Mouse (Mus musculus) neural tube, embryonic 11.5 days (tissue): ENCODE measurements around the gene Lrwd1. TPM values are rescaled to one million over a fixed set of nuclear protein-coding genes. Genes with fewer than 3 reads are reported as not detected.

ENCODE experiments used
- ATAC-seq: fragments of 200-750 bp; cut with Nextera tagmentation; 2 replicates; pipeline ENCODE4 v1.8.0; 2017; ENCODE audit warnings: moderate number of reproducible peaks, mild to moderate bottlenecking, moderate TSS enrichment, moderate library complexity; ENCODE audit not compliant: insufficient read depth, low FRiP score, low TSS enrichment
- DNase-seq: peaks from one replicate; pipeline ENCODE4 v3.0.0-alpha.2; 2015; ENCODE audit warnings: low spot score
- H3K27ac ChIP-seq: fragments of 300-500 bp; sonication (generic); 2 replicates; pipeline ENCODE4 v1.5.1; 2014; ENCODE audit warnings: low read depth, mild to moderate bottlenecking, low read length
- H3K27me3 ChIP-seq: fragments of 300-500 bp; sonication (generic); 2 replicates; pipeline ENCODE4 v1.6.1; 2014; ENCODE audit warnings: mild to moderate bottlenecking, low read length, mixed read lengths; ENCODE audit not compliant: control insufficient read depth, insufficient read depth
- H3K36me3 ChIP-seq: fragments of 300-500 bp; sonication (generic); 2 replicates; pipeline ENCODE4 v1.6.1; 2014; ENCODE audit warnings: mild to moderate bottlenecking, low read length, moderate library complexity, mixed read lengths; ENCODE audit not compliant: control insufficient read depth, insufficient read depth
- H3K4me1 ChIP-seq: fragments of 300-500 bp; sonication (generic); 2 replicates; pipeline ENCODE4 v1.6.1; 2014; ENCODE audit warnings: low read length, mixed read lengths; ENCODE audit not compliant: control insufficient read depth, insufficient read depth
- H3K4me2 ChIP-seq: fragments of 300-500 bp; sonication (generic); 2 replicates; pipeline ENCODE4 v1.6.1; 2014; ENCODE audit warnings: low read depth, mild to moderate bottlenecking, moderate library complexity
- H3K4me3 ChIP-seq: fragments of 300-500 bp; sonication (generic); 2 replicates; pipeline ENCODE4 v1.5.1; 2014; ENCODE audit warnings: low read depth, low read length
- H3K9ac ChIP-seq: fragments of 300-500 bp; sonication (generic); 2 replicates; pipeline ENCODE4 v1.6.1; 2014; ENCODE audit warnings: mild to moderate bottlenecking, low read length
- H3K9me3 ChIP-seq: fragments of 300-500 bp; sonication (generic); 2 replicates; pipeline ENCODE4 v1.6.1; 2016; ENCODE audit warnings: low read length; ENCODE audit not compliant: control insufficient read depth
- WGBS: fragments of 180-500 bp; shearing (Covaris S2); extraction: QIAGEN DNeasy Blood & Tissue Kit; methylation state at CpG from one replicate; pipeline ENCODE4 v1.1.7; 2014; 5-methylcytosine and 5-hydroxymethylcytosine counted together
- polyA plus RNA-seq: library from polyadenylated mRNA; unstranded; fragments of >200 nt; fragmentation: Nextera tagmentation; extraction: Ambion mirVana; gene quantifications from 2 replicates; pipeline ENCODE4 v1.2.1, GENCODE M21; 2014

The Lrwd1 gene
- polyA plus RNA-seq, 1 experiment from 2014 or later, result 45.3 TPM

DNA sequence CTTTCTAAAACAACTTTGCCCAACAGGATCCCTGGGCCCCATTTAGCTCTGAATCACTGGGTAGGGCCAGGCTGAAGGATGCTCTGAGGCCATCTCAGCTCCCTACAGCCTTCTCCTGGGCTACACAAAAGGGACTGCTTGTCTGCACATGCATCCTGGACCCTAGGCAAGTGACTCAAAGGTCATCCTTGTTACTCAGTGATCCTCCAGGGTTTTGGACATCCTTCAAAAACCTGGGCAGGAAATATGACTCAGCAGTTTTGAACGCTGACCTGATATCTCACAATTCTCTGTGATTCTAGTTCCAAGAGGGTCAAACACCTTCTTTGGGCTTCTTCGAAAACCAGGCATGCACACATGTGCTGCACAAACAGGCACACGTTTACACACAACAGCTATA, 26.8 kb downstream of the Lrwd1 start:
- Histone ChIP-seq H3K27me3 (no peaks in the 10 kb centered on the region), H3K4me1 (no peaks in the 10 kb centered on the region), H3K27ac (no peak overlapping the region), H3K9ac (no peak overlapping the region), H3K9me3 (no peaks in the 10 kb centered on the region), H3K4me3 (no peak overlapping the region), H3K4me2 (no peak overlapping the region), H3K36me3 (no peaks in the 10 kb centered on the region)
- WGBS, result 93% methylated on average over 3 of the region's 3 CpGs
- DNase-seq (no peak), ATAC-seq (no peak)

GRCm38 (mm10) chr5:136108486-136108885, 27.4 kb downstream of the Lrwd1 start:
- ATAC-seq (no peak), DNase-seq (no peak)
- Histone ChIP-seq H3K9ac (no peak overlapping the region), H3K4me3 (no peak overlapping the region), H3K4me2 (no peak overlapping the region), H3K27ac (no peak overlapping the region), H3K27me3 (no peaks in the 10 kb centered on the region), H3K9me3 (no peaks in the 10 kb centered on the region), H3K36me3 (no peaks in the 10 kb centered on the region), H3K4me1 (no peaks in the 10 kb centered on the region)
- WGBS, result 60% methylated on average over 2 of the region's 2 CpGs

- H3K9ac ChIP-seq, result no peak overlapping the region
- no peak overlapping the region for H3K4me2 ChIP-seq
- H3K9me3 ChIP-seq, result no peaks in the 10 kb centered on the region
- peaks cover 3% of the 10 kb centered on the region; the same call in 1 of the 2 replicates for H3K4me1 ChIP-seq
- H3K27ac ChIP-seq, result no peak overlapping the region
- H3K27me3 ChIP-seq, result peaks cover 2% of the 10 kb centered on the region; the same call in 1 of the 2 replicates
- H3K36me3 ChIP-seq, result no peaks in the 10 kb centered on the region
- no peak for ATAC-seq
- 91% methylated on average over 5 of the region's 5 CpGs for WGBS
- peak; percentile 20 for DNase-seq
- H3K4me3 ChIP-seq, result no peak overlapping the region
These were observed 31.4 kb downstream of the Lrwd1 start for GRCm38 (mm10) chr5:136104511-136104910.

GRCm38 (mm10) chr5:136102099-136102820, 33.6 kb downstream of the Lrwd1 start:
- Histone ChIP-seq H3K4me1 (peaks cover 3% of the 10 kb centered on the region; the same call in 1 of the 2 replicates), H3K4me3 (peak overlapping the region; percentile 21; the same call in 1 of the 2 replicates), H3K36me3 (no peaks in the 10 kb centered on the region), H3K27me3 (peaks cover 2% of the 10 kb centered on the region; the same call in 1 of the 2 replicates), H3K4me2 (peak overlapping the region; percentile 56), H3K9ac (peak overlapping the region; percentile 39; the same call in 1 of the 2 replicates), H3K27ac (no peak overlapping the region), H3K9me3 (no peaks in the 10 kb centered on the region)
- peak; percentile 83 for DNase-seq
- 6% methylated on average over 41 of the region's 41 CpGs for WGBS
- peak; percentile 80 for ATAC-seq

GRCm38 (mm10) chr5:136098536-136098935, 37.3 kb downstream of the Lrwd1 start:
- no peak overlapping the region for H3K27ac ChIP-seq
- peaks cover 3% of the 10 kb centered on the region; the same call in 1 of the 2 replicates for H3K4me1 ChIP-seq
- H3K4me2 ChIP-seq, result no peak overlapping the region
- no peak overlapping the region for H3K9ac ChIP-seq
- DNase-seq (no peak), ATAC-seq (no peak)
- no peak overlapping the region for H3K4me3 ChIP-seq
- peaks cover 2% of the 10 kb centered on the region; the same call in 1 of the 2 replicates for H3K27me3 ChIP-seq
- WGBS, result 86% methylated on average over 10 of the region's 10 CpGs
- no peaks in the 10 kb centered on the region for H3K36me3 ChIP-seq
- no peaks in the 10 kb centered on the region for H3K9me3 ChIP-seq

- no peak for DNase-seq
- no peak overlapping the region for H3K4me2 ChIP-seq
- no peak overlapping the region for H3K9ac ChIP-seq
- no peak for ATAC-seq
- H3K27me3 ChIP-seq, result no peaks in the 10 kb centered on the region
- 69% methylated on average over 7 of the region's 7 CpGs for WGBS
- H3K4me1 ChIP-seq, result no peaks in the 10 kb centered on the region
- H3K36me3 ChIP-seq, result no peaks in the 10 kb centered on the region
- no peak overlapping the region for H3K27ac ChIP-seq
- H3K9me3 ChIP-seq, result no peaks in the 10 kb centered on the region
- no peak overlapping the region for H3K4me3 ChIP-seq
These were observed 40.8 kb downstream of the Lrwd1 start for GRCm38 (mm10) chr5:136095089-136095488.

DNA sequence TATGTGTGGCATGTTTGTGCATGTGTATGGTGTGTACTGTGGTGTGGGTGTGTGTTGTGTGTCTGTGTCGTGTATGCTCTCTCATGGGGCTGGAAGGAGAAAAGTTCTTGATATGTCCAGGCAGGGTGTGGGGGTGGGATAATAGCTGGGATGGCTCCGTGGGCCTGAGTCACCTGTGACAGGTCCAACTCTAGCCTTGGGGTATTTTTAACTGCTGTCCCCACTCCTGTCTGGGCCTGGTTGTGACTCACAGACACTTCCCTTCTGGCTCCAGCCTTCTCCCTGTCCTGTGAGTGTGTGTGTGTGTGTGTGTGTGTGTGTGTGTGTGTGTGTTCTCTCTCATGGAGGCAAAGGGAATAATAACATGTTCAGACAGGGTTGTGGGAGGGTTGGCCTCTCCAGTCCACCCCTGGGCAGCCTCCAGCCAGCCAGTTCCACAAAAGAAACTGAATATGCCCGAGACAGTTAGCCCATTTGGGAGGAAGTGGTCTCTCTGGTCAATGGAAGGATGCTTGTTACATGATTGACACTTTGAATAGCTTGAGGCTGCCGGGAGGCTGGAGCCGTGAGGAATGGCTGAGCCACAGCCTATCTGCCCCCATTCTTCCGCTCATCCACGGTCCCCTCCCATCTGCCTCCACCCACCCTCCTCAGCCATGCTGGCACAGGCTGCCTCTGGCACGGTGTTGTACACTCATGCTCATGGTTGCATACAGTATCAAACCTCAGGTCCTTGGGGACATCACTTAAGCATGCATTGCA, 41.4 kb downstream of the Lrwd1 start:
- no peak for ATAC-seq
- no peak for DNase-seq
- Histone ChIP-seq H3K9me3 (no peaks in the 10 kb centered on the region), H3K36me3 (no peaks in the 10 kb centered on the region), H3K9ac (no peak overlapping the region), H3K4me3 (no peak overlapping the region), H3K4me1 (no peaks in the 10 kb centered on the region), H3K27ac (no peak overlapping the region), H3K4me2 (no peak overlapping the region), H3K27me3 (no peaks in the 10 kb centered on the region)
- WGBS, result 72% methylated on average over 8 of the region's 8 CpGs

GRCm38 (mm10) chr5:136091927-136092326, 43.9 kb downstream of the Lrwd1 start:
- Histone ChIP-seq H3K4me3 (no peak overlapping the region), H3K4me2 (no peak overlapping the region), H3K27me3 (no peaks in the 10 kb centered on the region), H3K27ac (no peak overlapping the region), H3K36me3 (no peaks in the 10 kb centered on the region), H3K4me1 (no peaks in the 10 kb centered on the region), H3K9me3 (no peaks in the 10 kb centered on the region), H3K9ac (no peak overlapping the region)
- 54% methylated on average over 5 of the region's 5 CpGs for WGBS
- ATAC-seq (no peak), DNase-seq (no peak)
